Mouse (Mus musculus) hematopoietic stem cell, adult 5-6 weeks (primary cell): ENCODE results near the gene Gm6401. TPM values are rescaled to one million over a fixed set of nuclear protein-coding genes. Genes with fewer than 3 reads are reported as not detected.
"Not testable (repeated sequence)": the region's sequence is repeated elsewhere in the genome, so short reads cannot be mapped to it uniquely, and the experiment has no call there.

ENCODE experiments used
- ATAC-seq, 2 experiments: fragments of 125-278 bp in 1 of 2; replicated peaks in 1 of 2; 2 replicates each; pipeline ENCODE4 v1.8.0; 2016 to 2017; ENCODE audit warnings: inconsistent platforms in 2 of 2, mild to moderate bottlenecking in 2 of 2, moderate number of reproducible peaks in 2 of 2, low read depth in 1 of 2, moderate TSS enrichment in 1 of 2; ENCODE audit not compliant: low FRiP score in 2 of 2, poor library complexity in 2 of 2, severe bottlenecking in 2 of 2, insufficient read depth in 1 of 2, low TSS enrichment in 1 of 2
- total RNA-seq: library from RNA; stranded (forward); fragments of 172-1452, 232-1000 nt; gene quantifications from 2 replicates; pipeline ENCODE4 v1.2.3, GENCODE M21; 2017

Gm6401 gene
- not detected in 2 replicates for total RNA-seq

DNA sequence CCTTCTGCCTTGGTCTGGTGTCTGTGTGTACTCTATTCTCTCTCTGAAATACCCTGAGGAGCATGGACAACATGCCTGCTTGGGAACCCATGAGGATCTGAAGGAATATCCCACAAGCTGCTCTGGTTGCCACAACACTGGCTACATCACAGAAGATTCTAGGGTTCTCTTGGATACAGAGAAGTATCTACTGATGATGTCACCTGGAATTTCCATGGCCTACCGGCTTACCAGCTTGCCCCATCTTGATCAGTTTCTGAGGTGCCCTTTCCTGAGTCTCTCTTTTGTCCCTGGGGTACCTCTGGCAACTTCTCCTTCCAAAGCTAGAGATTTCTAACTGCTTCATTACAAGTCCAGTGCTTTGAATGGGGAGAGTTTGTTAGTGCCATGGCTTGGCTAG is at the start of gene Gm6401:
Gene Gm6401, minus strand, starts transcription at position 101 of the 400 bp plus-strand sequence.
- ATAC-seq: not testable (repeated sequence)

- ATAC-seq: not testable (repeated sequence)
Observed at GRCm38 (mm10) chr14:41983225-41983624, 15.5 kb upstream of the Gm6401 start, which contains the start of gene Gm3543. Gene Gm3543 (minus strand): TSS chr14:41983325.

DNA sequence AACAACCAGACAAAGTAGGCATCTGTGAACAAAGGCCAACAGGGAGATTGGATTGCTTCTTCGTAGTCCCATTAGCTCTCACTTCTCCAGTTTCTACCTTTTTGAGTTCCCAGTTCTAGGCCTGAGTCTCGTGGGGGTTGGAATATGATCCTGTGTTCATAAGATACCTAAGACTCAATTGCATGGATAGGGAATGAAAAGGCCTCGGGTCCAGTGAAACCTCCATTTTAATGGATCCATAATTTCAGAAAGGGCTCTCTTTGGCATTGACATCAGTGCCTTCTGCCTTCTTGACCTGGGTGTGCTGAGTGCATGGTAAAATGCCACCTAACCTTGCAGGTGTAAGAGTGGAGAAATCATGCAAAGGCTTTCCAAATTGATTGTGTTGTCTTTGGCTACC is 869 bp upstream of the Gm6401 start:
- ATAC-seq: not testable (repeated sequence)

DNA sequence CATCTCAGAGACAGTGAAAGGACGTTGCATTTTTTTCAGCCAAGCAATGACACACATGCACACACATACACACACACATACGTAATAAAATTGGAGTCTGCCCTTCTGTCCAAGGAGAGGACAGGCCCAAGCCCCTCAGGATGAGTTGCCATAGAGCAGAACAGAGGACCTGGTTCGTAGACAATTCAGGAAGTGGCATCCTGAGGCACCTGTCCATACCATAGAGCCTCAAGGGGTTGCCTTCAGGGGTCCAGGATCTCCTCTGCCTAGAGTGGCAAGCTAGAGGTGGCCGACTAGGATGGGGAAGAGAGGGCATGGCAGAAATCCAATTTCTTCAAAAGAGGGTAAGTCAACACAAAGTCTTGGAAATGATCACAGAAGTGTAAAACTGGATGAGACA is 3.6 kb downstream of the Gm6401 start:
- not testable (repeated sequence) for ATAC-seq

DNA sequence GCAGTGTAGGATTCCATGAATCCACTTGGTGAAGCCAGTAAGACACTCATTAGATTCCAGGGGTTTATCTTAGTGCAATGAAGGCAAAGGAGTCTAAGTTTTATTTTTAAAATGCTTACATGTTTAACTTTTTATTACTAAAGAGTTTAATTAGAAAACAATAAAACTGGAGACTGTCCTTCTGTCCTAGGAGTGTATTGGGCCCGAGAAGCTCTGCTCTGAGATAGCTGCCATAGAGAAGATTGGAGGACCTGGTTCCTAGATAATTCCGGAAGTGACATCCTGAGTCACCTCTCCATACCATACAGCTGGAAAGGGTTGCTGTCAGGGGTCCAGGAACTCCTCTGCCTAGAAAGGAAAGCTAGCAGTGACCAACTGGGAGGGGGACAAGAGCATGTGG is 24.0 kb downstream of the Gm6401 start, which contains the start of gene 1700024B05Rik:
Gene 1700024B05Rik, plus strand, starts transcription at position 301 of the 400 bp plus-strand sequence.
- not testable (repeated sequence) for ATAC-seq

DNA sequence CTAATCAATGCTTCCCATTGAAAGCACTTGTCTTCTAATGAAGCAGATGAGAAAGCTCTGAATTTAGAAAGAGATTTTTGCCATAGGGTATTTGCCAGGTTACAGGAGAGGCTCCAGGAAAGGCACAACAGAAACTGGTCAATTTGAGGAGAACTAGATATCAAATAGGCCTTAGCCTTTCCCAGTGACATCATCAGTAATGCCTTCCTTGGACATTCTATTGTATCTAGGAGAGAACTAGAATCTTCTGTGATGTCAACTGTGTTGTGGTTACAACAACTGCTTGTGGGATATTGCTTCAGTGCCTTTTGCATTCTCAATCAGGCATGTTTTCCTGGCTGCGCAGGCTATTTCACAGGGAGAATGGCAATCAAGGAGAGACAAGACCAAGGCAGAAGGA is 43.1 kb downstream of the Gm6401 start, which contains the start of gene 1700049E17Rik1:
Gene 1700049E17Rik1, plus strand, starts transcription at position 301 of the 400 bp plus-strand sequence.
- not testable (repeated sequence) for ATAC-seq

Other genes starting within 250 kb of the Gm6401 start
- gene Gm7929, start 217.3 kb downstream of the Gm6401 start, total RNA-seq: not detected in 2 replicates
- gene Gm47189, start 195.5 kb downstream of the Gm6401 start, total RNA-seq: not detected in 2 replicates
- not detected in 2 replicates for gene Gm7980, start 60.6 kb downstream of the Gm6401 start, total RNA-seq
- gene 1700049E17Rik1, start 43.0 kb downstream of the Gm6401 start, total RNA-seq: not detected in 2 replicates
- gene 1700024B05Rik, start 23.9 kb downstream of the Gm6401 start, total RNA-seq: not detected in 2 replicates
- not detected in 2 replicates for gene Gm3543, start 15.4 kb upstream of the Gm6401 start, total RNA-seq
- gene Gm7951, start 149.4 kb upstream of the Gm6401 start, total RNA-seq: not detected in 2 replicates
- gene Gm17027, start 194.7 kb upstream of the Gm6401 start, total RNA-seq: not detected in 2 replicates
- gene Gm3573, start 222.9 kb upstream of the Gm6401 start, total RNA-seq: not detected in 2 replicates